Mouse (Mus musculus): Measurements from ENCODE around the gene Def8. TPM values are rescaled to one million over a fixed set of nuclear protein-coding genes. Genes with fewer than 3 reads are reported as not detected.
"Not testable (repeated sequence)": the region's sequence is repeated elsewhere in the genome, so short reads cannot be mapped to it uniquely, and the experiment has no call there.

Def8 gene
- polyA plus RNA-seq, 1 experiment from 2014 or later: 33.4 TPM

- Histone ChIP-seq H3K9ac (ENCODE audit: low read depth, low read length) (no peak overlapping the region), H3K9me3 (replicated peaks; ENCODE audit: low read length) (peaks cover 23% of the 10 kb centered on the region), H3K36me3 (ENCODE audit: insufficient read depth, low read length) (no peaks in the 10 kb centered on the region), H3K4me1 (replicated peaks; ENCODE audit: insufficient read depth, low read length) (no peaks in the 10 kb centered on the region), H3K27me3 (ENCODE audit: insufficient read depth, low read length) (no peaks in the 10 kb centered on the region), H3K4me2 (ENCODE audit: low read length) (no peak overlapping the region), H3K27ac (no peak overlapping the region), H3K4me3 (replicated peaks; ENCODE audit: low read depth, low read length) (no peak overlapping the region)
- no peak for TF ChIP-seq CTCF (IDR thresholded peaks at IDR 0.05; ENCODE audit: low read depth)
- 95% methylated on average over 23 of the region's 23 CpGs for WGBS
- ATAC-seq (replicated peaks; ENCODE audit: low FRiP score, low read depth) (no peak), DNase-seq (ENCODE audit: low spot score) (no peak)
Measured at GRCm38 (mm10) chr8:123428939-123429721, 5.8 kb downstream of the Def8 start.

GRCm38 (mm10) chr8:123429722-123430013, 6.3 kb downstream of the Def8 start:
- H3K27ac ChIP-seq; H3K4me2 ChIP-seq (ENCODE audit: low read length); H3K9ac ChIP-seq (ENCODE audit: low read depth, low read length); ATAC-seq (replicated peaks; ENCODE audit: low FRiP score, low read depth); DNase-seq (ENCODE audit: low spot score); H3K4me1 ChIP-seq (replicated peaks; ENCODE audit: insufficient read depth, low read length); H3K27me3 ChIP-seq (ENCODE audit: insufficient read depth, low read length); H3K36me3 ChIP-seq (ENCODE audit: insufficient read depth, low read length); H3K4me3 ChIP-seq (replicated peaks; ENCODE audit: low read depth, low read length): not testable (repeated sequence)
- H3K9me3 ChIP-seq (replicated peaks; ENCODE audit: low read length): peaks cover 23% of the 10 kb centered on the region
- WGBS: 96% methylated on average over 15 of the region's 15 CpGs

GRCm38 (mm10) chr8:123430936-123431335, 7.6 kb downstream of the Def8 start:
- H3K4me1 ChIP-seq (replicated peaks; ENCODE audit: insufficient read depth, low read length); H3K9ac ChIP-seq (ENCODE audit: low read depth, low read length); H3K36me3 ChIP-seq (ENCODE audit: insufficient read depth, low read length); ATAC-seq (replicated peaks; ENCODE audit: low FRiP score, low read depth); H3K27ac ChIP-seq; H3K4me3 ChIP-seq (replicated peaks; ENCODE audit: low read depth, low read length); DNase-seq (ENCODE audit: low spot score); H3K4me2 ChIP-seq (ENCODE audit: low read length); H3K27me3 ChIP-seq (ENCODE audit: insufficient read depth, low read length): not testable (repeated sequence)
- peaks cover 23% of the 10 kb centered on the region for H3K9me3 ChIP-seq (replicated peaks; ENCODE audit: low read length)
- WGBS: 91% methylated on average over 8 of the region's 8 CpGs

- no peak for TF ChIP-seq CTCF (IDR thresholded peaks at IDR 0.05; ENCODE audit: low read depth)
- no peaks in the 10 kb centered on the region for H3K4me1 ChIP-seq (replicated peaks; ENCODE audit: insufficient read depth, low read length)
- no peaks in the 10 kb centered on the region for H3K27me3 ChIP-seq (ENCODE audit: insufficient read depth, low read length)
- no peak overlapping the region for H3K27ac ChIP-seq
- H3K4me2 ChIP-seq (ENCODE audit: low read length): no peak overlapping the region
- peaks cover 20% of the 10 kb centered on the region for H3K9me3 ChIP-seq (replicated peaks; ENCODE audit: low read length)
- WGBS: 97% methylated on average over 25 of the region's 25 CpGs
- no peaks in the 10 kb centered on the region for H3K36me3 ChIP-seq (ENCODE audit: insufficient read depth, low read length)
- no peak overlapping the region for H3K9ac ChIP-seq (ENCODE audit: low read depth, low read length)
- DNase-seq (ENCODE audit: low spot score) (no peak), ATAC-seq (replicated peaks; ENCODE audit: low FRiP score, low read depth) (no peak)
- no peak overlapping the region for H3K4me3 ChIP-seq (replicated peaks; ENCODE audit: low read depth, low read length)
Measured at GRCm38 (mm10) chr8:123431616-123432365, 8.5 kb downstream of the Def8 start.

GRCm38 (mm10) chr8:123432381-123432780, 9.1 kb downstream of the Def8 start:
- Histone ChIP-seq H3K9me3 (replicated peaks; ENCODE audit: low read length) (peaks cover 16% of the 10 kb centered on the region), H3K27ac (no peak overlapping the region), H3K4me1 (replicated peaks; ENCODE audit: insufficient read depth, low read length) (no peaks in the 10 kb centered on the region), H3K9ac (ENCODE audit: low read depth, low read length) (no peak overlapping the region), H3K4me2 (ENCODE audit: low read length) (no peak overlapping the region), H3K27me3 (ENCODE audit: insufficient read depth, low read length) (no peaks in the 10 kb centered on the region), H3K36me3 (ENCODE audit: insufficient read depth, low read length) (no peaks in the 10 kb centered on the region), H3K4me3 (replicated peaks; ENCODE audit: low read depth, low read length) (no peak overlapping the region)
- DNase-seq (ENCODE audit: low spot score) (no peak), ATAC-seq (replicated peaks; ENCODE audit: low FRiP score, low read depth) (no peak)
- 97% methylated on average over 16 of the region's 16 CpGs for WGBS
- TF ChIP-seq CTCF (IDR thresholded peaks at IDR 0.05; ENCODE audit: low read depth): no peak

GRCm38 (mm10) chr8:123433241-123433974, 10.1 kb downstream of the Def8 start:
- ATAC-seq (replicated peaks; ENCODE audit: low FRiP score, low read depth); H3K4me3 ChIP-seq (replicated peaks; ENCODE audit: low read depth, low read length); H3K9ac ChIP-seq (ENCODE audit: low read depth, low read length); H3K27me3 ChIP-seq (ENCODE audit: insufficient read depth, low read length); H3K4me2 ChIP-seq (ENCODE audit: low read length); H3K36me3 ChIP-seq (ENCODE audit: insufficient read depth, low read length); H3K9me3 ChIP-seq (replicated peaks; ENCODE audit: low read length); H3K4me1 ChIP-seq (replicated peaks; ENCODE audit: insufficient read depth, low read length); H3K27ac ChIP-seq; DNase-seq (ENCODE audit: low spot score): not testable (repeated sequence)
- WGBS: 97% methylated on average over 41 of the region's 47 CpGs

Measured in kidney, postnatal 0 days (tissue).